Mouse (Mus musculus) heart, embryonic 10.5 days (tissue): ENCODE measurements around the gene Acat2. TPM values are rescaled to one million over a fixed set of nuclear protein-coding genes. Genes with fewer than 3 reads are reported as not detected.

Source experiments
- polyA plus RNA-seq: library from polyadenylated mRNA; unstranded; fragments of >200 nt; fragmentation: Nextera tagmentation; extraction: Ambion mirVana; gene quantifications from 2 replicates; pipeline ENCODE4 v1.2.1, GENCODE M21; 2016

Gene Acat2
- polyA plus RNA-seq, 1 experiment from 2014 or later, result 146 TPM

Other genes with a start within 250 kb of the Acat2 start
- gene Igf2r, start 191.1 kb downstream of the Acat2 start, polyA plus RNA-seq, result 141 and 272 TPM in 2 replicates
- gene Mas1, start 92.6 kb downstream of the Acat2 start, polyA plus RNA-seq, result 0.30 and 0.36 TPM in 2 replicates
- gene Mrgprh, start 84.7 kb downstream of the Acat2 start, polyA plus RNA-seq, result 0.07 TPM in 1 of 2 replicates, not detected in the other
- 1.4 and 2.5 TPM in 2 replicates for gene Pnldc1, start 50.5 kb downstream of the Acat2 start, polyA plus RNA-seq
- 440 and 487 TPM in 2 replicates for gene Tcp1, start 45.0 kb downstream of the Acat2 start, polyA plus RNA-seq
- gene Mrpl18, start 44.4 kb downstream of the Acat2 start, polyA plus RNA-seq, result 203 and 208 TPM in 2 replicates
- gene Acat3, start 20.1 kb downstream of the Acat2 start, polyA plus RNA-seq, result 0.30 and 0.31 TPM in 2 replicates
- 74.4 and 87.6 TPM in 2 replicates for gene Wtap, start 33.4 kb upstream of the Acat2 start, polyA plus RNA-seq
- gene Sod2, start 46.1 kb upstream of the Acat2 start, polyA plus RNA-seq, result 213 and 293 TPM in 2 replicates
- not detected in 2 replicates for gene Gpr31b, start 91.5 kb upstream of the Acat2 start, polyA plus RNA-seq
- gene Tcp10b, start 100.4 kb upstream of the Acat2 start, polyA plus RNA-seq, result 0.17 TPM in 1 of 2 replicates, not detected in the other
- gene Unc93a, start 171.1 kb upstream of the Acat2 start, polyA plus RNA-seq, result not detected in 2 replicates